Mouse (Mus musculus) activated CD4-positive, CD25-positive, alpha-beta regulatory T cell, adult 4 months (primary cell): ENCODE results near the gene Izumo2. TPM values are rescaled to one million over a fixed set of nuclear protein-coding genes. Genes with fewer than 3 reads are reported as not detected.

Source experiments
- ATAC-seq: one replicate; pipeline ENCODE4 v1.8.0; 2017
- polyA plus RNA-seq, 2 experiments: library from polyadenylated mRNA; unstranded; fragments of 100-300 nt; shearing (Covaris generic); gene quantifications; one replicate each; pipeline ENCODE4 v1.2.1; 2017

Izumo2 gene
- polyA plus RNA-seq = not detected

DNA sequence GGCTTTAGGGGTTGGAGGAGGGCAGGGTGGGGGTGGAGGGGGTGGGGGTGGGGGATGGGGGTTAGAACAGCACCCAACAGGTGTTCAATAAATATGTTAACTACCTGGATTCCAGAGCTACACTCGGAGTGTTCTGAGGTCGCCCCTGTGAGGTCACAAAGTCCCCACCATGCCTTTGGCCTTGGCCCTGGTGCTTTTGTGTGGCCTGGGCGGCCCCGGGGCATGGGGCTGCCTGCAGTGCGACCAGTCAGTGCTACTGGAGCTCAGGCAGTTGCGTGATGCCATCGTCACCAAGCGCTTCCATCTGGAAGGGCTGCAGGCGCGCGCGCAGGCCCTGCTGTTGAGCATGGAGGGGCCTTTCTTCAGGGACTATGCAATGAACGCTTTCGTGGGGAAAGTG, at the start of gene Izumo2:
Gene Izumo2 (plus strand): TSS at position 169 of the 400 bp plus-strand sequence.
- ATAC-seq = no peak

DNA sequence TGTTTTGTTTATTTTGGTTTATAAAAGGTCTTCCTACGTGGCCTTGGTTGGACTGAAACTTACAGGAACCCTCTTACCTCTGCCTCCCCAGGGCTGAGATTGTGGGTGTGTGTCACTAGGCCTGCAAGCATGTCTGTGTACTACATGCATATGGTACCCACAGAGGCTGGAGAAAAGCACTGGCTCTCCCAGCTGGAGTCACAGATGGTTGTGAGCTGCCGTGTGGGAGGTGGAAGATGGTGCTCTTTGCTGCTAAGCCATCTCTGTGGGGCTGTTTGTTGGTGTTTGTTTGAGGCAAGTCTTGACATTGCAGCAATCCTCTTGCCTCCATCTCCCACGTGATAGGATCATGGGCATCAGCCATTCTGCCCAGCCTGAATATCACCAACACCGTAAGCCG, 47.3 kb upstream of the Izumo2 start:
- no peak for ATAC-seq

DNA sequence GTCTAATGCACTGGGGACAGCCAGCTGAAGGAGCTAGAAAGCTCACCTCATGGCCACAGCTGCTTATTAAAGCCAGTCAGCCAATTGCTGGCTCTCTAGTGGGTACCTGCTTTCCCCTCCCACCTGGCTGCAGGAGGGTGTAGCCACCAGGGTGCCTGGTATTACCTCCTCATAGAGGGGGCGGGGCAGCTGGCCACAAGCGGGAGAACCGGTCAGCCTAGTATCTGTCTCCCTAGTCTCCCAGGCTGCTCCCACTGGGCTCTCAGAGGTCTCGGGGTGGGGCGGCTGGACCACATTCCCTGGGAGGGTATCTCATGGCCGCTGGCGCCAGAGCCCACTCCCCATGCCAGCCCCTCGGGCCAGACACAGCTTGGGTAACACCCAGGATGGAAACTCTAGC, 46.4 kb upstream of the Izumo2 start:
- ATAC-seq = no peak

DNA sequence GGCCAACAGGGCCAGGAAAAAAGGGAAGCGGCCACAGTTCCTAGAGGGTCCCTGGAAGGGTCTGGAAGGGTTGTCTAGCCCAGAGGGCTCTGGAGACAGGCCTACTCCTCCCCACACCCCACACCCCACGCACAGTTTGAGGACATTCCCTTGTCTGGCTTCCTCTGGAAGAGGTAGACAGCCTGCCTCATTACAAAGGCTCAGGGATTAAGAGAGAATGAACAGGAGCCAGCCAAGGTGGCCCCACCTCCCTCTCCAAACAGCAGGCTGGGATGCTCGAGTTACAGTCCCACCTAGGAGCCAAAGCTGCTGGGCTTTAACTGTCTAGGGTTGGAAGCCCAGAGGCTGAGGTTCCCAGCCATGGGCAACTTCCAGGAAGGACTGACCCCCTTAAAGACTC, 46.0 kb upstream of the Izumo2 start:
- no peak for ATAC-seq

DNA sequence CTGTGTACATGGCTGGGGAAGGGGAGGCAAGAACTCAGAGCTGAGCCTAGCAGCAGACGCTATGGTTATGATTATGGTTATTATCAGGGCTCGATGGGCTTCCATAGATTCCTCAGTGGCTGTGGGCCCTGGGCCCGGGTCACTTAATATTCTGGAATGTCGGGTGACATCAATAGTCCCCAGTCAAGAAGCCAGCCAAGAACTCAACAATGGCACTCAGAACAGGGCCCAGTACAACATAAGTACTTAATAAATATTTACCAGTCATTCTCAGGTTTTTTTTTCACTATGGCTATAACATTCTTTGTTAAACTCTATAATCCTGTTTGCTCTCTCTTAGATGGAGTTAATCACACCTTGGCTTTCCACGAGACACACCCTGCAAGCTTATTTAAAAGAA, 45.0 kb upstream of the Izumo2 start:
- ATAC-seq = no peak

DNA sequence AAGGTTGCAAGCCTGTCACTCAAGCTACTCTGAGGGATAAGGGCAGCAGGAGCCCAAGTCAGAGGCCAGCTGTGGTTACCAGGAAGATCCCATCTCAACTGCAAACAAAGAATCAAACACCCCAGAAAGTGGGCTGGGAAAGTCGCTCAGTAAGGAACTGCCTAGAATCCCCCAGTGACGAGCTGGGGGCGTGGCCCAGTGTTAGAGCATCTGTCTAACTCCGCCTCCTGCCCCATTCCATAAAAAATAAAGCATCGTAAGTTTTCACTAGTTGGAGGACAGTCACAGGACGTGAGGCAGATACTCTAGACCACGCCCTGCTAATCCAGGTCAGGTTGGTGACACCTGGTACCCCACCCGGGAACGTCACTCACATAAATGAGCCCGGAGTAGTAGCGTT, 43.8 kb upstream of the Izumo2 start:
- no peak for ATAC-seq

DNA sequence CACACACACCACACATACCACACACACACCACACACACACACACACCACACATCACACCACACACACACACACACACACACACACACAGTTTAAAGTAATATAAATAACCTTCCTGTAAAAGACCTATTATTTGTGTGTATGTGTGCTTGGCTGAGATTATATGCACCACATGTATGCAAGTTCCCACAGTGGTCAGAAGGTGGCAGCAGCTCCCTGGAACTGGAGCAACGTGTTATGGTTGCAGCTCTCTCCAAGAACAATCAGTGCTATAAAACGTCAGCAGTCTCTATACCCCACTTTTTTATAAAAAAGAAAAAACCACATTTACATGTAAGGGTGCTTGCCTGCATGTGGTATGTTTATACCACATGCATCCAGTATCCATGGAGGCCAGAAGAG, 42.1 kb upstream of the Izumo2 start:
- no peak for ATAC-seq

DNA sequence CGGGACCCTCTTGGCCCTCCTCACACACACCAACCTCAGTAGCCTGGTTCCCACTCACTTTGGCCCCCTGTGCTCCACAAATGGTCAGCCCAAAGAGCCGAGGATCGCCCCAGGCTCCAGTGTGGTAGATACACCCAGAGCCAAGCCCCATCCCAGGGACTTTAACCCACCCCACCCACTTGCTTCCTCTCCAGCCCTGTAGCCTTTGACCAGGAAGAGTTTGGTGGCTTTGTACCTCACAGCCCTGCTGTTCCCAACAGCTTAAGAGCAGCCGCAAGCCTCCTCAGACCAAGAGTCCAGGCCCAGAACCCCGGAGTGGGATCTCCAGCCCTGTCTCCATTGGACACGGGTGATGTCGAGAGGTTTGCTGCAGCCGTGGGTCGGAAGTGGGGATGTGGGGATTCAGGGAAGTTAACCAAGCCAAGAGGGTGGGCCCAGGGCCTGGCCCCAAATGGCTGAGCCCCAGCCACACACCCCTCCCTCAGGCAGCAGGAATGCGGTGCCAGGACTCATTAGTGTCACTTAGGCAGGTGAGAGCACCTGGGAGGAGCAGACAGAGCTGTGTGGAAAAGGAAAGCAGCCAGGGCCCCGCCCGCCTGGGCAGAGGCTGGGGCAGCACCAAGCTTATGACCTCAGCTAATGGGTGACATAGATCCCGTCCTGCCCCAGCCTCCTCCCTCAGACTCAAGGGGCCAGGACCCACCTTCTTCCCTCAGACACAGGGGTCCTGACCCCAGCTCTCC, 40.4 kb upstream of the Izumo2 start:
- no peak for ATAC-seq

DNA sequence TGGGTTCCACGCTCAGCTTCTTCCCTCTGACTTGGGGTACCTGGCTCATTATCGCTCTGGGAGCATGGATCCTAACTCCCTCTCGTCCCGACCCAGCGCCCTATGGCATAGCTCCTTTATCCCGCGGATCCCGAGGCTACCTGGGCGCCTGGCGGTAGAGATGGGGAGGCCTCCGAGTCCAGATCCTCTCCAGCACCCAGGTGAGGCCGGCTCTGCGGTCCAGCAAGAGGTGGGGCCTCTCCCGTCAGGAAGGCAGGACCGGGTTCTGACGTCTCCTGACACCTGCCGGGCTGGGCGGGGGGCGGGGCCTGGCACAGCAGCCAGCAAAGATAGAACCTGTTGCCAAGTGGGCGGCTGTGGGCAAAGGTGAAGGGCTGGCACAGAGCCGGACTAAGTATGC, 39.4 kb upstream of the Izumo2 start:
- no peak for ATAC-seq

DNA sequence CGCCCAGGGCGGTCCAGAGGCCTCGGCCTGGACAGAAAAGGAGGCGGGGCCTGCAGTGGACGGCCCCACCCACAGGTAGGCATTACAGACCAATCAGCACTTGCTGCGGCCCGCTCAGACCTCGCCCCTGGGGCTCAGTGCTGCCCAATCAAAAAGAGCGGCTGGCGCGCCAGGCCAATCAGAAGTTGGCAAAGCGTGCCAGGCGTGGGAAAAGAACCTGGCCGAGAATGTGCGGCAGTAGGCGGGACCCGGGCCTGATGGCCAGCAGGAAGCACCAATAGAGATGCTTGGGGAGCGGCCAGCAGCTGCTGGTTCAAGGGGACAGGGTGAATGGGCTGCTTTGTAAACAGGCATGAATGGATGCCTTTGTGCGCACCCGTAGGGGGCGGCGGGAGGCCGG, 37.7 kb upstream of the Izumo2 start, which contains the start of gene Myh14:
Gene Myh14 (minus strand): TSS at position 41 of the 400 bp plus-strand sequence.
- no peak for ATAC-seq

DNA sequence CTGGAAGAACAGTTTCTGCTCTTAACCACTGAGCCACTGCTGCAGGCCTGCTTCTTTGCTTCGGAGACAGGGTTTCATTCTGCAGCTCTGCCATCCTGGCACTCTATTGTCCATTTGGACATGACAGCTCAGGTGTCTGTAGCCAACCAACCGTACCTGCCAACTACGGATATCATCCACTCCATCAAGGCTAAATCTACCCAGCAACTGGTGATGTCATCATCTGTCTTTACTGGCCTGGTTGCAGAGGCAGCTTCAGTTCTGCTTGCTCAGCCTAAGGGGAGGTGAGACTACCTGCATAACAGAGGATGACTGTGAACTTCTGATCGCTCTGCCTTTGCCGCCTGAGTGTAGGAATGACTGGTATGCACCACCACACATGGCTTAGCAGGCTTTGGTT, 36.3 kb upstream of the Izumo2 start:
- ATAC-seq = no peak

DNA sequence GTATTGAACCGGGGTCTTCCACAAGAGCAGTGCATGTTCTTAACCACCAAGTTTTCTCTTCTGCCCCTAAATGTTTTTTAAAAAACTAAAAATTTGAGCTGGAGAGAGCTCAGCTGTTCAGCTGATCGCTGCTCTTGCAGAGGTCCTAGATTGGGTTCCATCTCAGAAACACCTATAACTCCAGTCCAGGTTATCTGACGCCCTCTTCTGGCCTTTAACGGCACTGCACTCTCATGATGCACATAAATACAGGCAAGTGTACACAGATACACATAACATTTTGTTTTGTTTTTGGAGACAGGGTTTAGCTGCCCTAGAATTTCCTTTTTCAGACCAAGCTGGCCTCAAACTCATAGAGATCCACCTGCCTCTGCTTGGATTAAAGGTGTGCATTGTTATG, 34.0 kb upstream of the Izumo2 start:
- no peak for ATAC-seq

DNA sequence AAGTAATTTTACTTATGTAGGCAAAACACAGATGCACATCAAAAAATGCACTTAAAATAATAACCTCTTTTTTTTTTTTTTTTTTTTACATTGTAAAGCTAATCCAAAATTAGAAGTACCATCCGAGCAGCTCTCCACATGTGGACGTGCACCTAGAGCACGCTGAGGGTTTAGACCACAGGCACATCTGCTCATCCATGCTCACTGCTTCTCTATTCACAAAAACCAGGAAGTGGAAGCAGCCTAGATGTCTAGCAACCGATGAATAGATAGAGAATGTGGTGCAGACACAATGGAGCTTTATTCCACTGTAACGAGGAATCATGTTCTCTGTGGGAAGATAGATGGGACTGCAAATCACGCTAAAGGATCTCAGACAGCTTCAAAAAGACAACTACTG, 33.4 kb upstream of the Izumo2 start:
- no peak for ATAC-seq

DNA sequence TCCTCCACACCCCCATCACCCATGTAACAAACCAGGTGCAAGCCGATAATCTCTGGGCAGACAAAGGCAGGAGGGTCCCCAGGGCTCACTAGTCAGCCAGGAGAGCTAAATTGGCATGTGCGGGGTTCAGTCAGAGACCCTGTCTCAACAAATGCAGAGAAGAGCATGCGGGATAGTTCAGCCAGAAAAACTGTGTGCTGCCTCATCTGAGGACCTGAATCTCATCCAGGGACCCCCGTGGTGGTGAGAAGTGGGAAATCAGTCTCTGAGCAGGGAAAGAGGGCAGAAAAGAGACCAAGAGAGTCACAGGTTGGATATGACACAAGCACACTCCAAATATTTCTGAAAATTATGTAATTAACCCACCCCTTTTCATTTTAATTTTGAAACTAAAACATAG, 32.4 kb upstream of the Izumo2 start:
- no peak for ATAC-seq

DNA sequence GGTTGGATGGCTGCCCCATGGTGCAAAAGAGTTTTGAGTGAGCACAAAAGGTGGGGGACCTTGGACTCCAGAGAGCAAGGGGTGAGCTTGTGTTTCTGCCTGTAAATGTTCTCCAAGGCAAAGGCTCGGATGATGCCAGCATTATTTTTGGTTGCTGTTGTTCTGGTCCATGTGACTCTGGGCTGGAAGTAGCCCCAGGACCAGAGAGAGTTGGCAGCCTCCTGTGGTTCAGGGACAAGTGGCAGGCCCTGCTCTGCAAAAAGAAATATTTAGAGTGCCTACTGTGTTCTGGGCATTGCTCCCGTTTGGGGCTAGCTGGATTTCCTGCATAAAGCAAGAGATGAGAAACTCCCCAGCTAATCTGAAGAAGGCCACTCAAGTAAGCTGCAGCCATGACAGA, 31.9 kb upstream of the Izumo2 start:
- ATAC-seq = no peak

DNA sequence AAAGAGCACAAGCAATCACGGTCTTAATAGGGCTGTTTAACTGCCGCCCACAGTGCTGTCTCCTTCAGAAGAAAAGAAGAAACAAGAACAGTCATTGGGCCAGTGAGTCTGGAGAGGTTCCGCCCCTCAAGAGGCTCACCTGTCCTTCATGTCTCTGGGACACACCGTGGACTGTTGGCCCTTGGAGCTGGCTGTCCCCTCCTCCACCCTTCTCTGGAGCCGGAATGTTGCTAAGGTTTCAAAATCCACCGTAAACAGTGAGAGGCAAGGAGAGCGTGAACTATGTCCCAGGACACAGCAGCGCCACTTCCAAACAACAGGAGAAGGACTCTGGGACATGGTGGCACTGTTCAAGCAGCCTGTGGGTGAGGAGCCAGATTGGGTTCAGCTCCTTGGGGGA, 24.9 kb upstream of the Izumo2 start:
- ATAC-seq = no peak

DNA sequence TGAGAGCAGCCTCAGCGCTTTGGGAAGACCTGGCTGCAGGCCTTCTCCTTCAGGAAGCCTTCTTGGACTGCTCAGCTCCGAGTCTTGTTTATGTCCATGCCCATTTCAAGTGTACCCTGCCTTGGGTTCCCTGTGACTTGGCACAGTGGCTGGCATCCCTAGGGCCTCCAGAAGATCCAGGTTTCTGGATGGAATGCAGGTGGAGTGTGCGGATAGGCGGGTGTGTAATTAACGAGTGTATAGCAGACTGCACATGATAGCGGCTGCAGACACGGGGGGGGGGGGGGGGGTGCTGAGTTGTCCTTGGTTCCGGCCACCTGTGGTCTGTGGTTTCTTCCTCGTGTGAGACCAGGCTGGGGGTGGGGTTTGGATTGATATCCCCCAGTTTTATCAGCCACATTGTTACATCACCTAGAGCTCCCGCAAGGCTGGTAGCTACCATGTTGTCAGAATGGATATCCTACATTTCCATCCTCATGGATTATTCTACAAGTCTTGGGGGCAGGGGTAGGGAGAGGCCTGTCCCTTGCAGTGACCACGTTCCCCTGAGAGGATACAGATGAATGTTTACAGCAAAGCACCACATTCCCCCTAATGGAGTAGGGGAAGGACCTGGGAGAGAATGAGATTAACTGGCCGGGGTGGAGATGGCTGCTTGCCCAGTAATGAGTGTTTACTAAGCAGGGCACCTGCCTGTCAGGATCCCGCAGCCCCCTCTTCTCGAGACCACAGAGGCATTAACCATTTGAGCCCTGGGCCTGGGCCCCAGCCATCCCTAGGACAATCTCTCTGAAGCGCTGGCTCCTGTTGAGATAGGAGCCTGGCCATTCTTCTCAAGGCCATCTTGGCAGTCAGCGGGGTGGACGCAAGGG, 22.8 kb upstream of the Izumo2 start:
- no peak for ATAC-seq

DNA sequence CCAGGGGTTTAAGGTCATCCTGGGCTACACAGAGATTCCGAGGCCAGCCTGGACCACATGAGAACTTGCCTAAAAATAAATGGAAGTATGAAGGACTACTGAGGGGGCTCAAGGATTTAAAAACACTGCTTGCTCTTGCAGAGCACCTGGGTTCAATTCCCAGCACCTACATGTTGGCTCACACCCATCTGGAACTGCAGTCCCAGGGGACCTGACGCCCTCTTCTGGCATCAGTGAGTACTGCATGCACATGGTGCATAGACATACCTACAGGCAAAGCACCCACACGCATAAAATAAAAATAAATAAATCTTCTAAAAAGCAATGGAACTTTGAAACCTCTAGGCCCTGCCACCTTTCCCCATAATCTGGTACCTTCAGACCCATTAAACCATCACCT, 19.7 kb upstream of the Izumo2 start:
- no peak for ATAC-seq

DNA sequence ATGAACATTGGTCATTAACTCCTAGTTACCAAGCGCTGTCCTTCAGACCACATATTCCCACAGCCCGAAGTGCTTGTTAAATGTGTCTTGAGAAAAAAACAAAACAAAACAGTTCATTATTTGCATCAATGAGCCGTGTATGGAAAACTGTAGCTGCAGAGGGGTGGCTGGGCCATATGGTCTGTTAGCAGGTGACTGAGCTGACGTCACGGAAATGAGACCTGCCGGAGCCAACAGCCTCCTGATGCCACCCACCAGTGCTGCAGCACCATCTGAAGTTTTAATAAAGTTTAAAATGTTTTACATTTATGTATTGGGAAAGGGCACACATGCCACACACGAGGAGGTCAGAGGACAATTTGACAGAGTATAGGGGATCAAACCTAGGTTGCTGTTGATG, 19.2 kb upstream of the Izumo2 start:
- no peak for ATAC-seq

DNA sequence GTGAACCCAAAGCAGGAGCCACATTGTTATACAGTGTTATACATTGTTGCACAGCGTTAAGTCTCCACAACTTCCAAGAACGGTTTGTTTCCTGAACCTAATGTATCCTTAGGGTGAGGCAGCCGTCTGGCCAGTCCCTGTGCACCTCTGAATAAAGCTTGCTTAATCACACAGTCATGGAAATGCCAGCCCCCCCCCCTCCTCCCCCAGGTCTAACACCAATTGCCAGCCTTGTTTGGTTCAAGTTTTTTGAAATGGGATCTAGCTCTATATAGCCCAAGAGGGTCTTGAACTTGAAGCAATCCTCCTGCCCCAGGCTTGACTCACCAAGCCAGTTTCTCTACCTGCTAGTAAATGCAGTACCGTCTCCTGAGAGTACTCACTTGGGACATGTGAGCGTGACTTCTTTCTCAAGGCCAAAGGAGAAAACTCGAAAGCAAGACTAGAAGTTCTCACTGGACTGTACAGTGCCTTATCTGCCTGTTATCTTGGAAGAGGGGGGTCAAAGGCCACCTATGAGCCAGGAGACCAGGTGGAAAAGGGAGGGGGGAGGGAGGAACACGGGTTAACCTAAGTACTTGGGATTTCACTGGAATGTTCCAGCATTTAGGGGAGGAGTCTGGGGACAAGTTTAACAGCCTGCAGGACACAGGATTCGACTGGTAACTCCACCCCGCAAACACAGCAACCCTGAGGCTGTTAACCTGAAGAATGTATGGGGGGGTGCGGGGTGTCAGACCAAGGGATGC, 14.9 kb upstream of the Izumo2 start:
- no peak for ATAC-seq

DNA sequence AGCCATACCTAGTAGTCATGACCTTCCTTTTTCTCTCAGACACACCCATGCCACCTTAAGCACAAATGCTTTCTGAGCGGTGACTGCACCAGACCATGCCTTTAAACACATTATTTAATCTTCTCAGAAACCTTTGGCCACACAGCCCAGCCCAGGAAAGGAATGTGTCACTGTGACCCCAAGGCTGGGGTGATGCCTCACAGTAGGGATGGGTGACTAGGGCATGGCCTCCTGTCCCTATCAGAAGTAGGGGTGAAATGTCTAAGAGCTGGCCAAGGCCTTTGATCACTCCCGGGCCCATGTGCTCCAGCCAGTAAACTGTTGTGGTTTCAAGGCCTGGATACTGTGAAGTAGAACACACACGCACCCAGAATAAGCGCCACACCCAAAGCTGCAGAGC, 13.3 kb upstream of the Izumo2 start:
- ATAC-seq = no peak

DNA sequence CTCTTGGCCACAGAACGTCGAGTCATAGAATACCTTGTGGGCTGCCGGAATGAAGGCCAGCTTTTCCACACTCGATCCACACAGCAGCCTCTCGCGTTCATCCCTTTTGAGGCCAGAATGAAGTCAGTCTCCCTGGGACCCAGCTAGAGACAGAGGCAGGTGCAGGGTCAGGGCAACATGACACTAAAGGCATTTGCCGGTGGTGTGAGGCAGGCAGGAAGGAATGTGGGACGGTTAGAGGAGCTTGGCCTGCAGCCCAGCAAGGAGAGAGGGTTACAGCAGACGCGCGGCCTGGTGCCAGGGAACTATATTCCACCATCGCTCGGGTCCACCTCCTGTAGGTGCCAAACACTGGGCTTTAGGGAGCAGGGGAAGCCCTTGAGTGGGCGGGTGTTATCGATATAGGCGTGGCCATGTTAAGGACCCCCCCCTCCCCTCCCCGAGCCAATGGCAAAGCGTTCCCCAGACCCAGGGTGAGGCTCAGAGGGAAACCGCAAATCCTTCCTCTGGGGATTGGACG, 11.3 kb upstream of the Izumo2 start:
- no peak for ATAC-seq

DNA sequence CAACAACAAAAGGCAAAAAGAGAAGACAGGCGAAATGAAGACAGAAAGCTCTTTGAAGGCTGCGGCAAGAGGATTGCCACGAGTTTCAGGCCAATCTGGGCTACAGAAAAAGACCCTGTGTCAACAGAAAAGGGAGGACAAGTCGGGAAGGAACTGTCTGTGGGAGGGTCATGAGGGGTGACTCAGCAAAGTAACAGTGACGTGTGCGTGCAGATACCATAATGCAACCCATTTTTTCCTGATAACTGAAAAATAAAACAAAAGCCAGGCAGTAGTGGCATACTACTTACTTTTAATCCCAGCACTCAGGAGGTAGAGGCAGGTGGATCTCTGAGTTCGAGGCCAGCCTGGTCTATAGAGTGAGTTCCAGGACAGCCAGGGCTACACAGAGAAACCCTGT, 10.6 kb upstream of the Izumo2 start:
- no peak for ATAC-seq
